Mouse (Mus musculus): ENCODE data around the gene Hist1h2bb.
"Not testable (repeated sequence)": the region's sequence is repeated elsewhere in the genome, so short reads cannot be mapped to it uniquely, and the experiment has no call there.

- not testable (repeated sequence) for TF ChIP-seq CTCF (IDR thresholded peaks at IDR 0.05; ENCODE audit: borderline replicate concordance, control insufficient read depth, extremely low read depth, insufficient read depth, low read length, poor library complexity); POLR2A (IDR thresholded peaks at IDR 0.05; ENCODE audit: control insufficient read depth, extremely low read depth, insufficient read depth, low read length, poor library complexity)
Measured at GRCm38 (mm10) chr13:23702801-23703200, 43.7 kb upstream of the Hist1h2bb start.
